Mouse (Mus musculus): Measurements from ENCODE around the gene Olfr548-ps1. TPM values are rescaled to one million over a fixed set of nuclear protein-coding genes. Genes with fewer than 3 reads are reported as not detected.

The Olfr548-ps1 gene
- polyA plus RNA-seq, 1 experiment from 2014 or later = not detected

GRCm38 (mm10) chr7:102517051-102517335, 23.7 kb upstream of the Olfr548-ps1 start:
- Histone ChIP-seq H3K4me2 (no peak overlapping the region), H3K9ac (no peak overlapping the region), H3K27ac (no peak overlapping the region), H3K36me3 (no peaks in the 10 kb centered on the region), H3K4me1 (peaks cover 10% of the 10 kb centered on the region), H3K4me3 (no peak overlapping the region), H3K27me3 (peaks cover 30% of the 10 kb centered on the region), H3K9me3 (no peaks in the 10 kb centered on the region)
- ATAC-seq (ENCODE audit: insufficient number of reproducible peaks, insufficient read depth, low FRiP score, low TSS enrichment, low read depth) = no peak
- WGBS = 77% methylated on average over 2 of the region's 2 CpGs

GRCm38 (mm10) chr7:102529052-102529451, 11.6 kb upstream of the Olfr548-ps1 start:
- Histone ChIP-seq H3K4me2 (no peak overlapping the region), H3K4me3 (no peak overlapping the region), H3K4me1 (no peaks in the 10 kb centered on the region), H3K9ac (no peak overlapping the region), H3K36me3 (no peaks in the 10 kb centered on the region), H3K9me3 (no peaks in the 10 kb centered on the region), H3K27ac (no peak overlapping the region), H3K27me3 (no peaks in the 10 kb centered on the region)
- 68% methylated on average over 1 of the region's 1 CpGs for WGBS
- no peak for ATAC-seq (ENCODE audit: insufficient number of reproducible peaks, insufficient read depth, low FRiP score, low TSS enrichment, low read depth)

- Histone ChIP-seq H3K9ac (no peak within 1 kb of the TSS), H3K4me2 (no peak within 1 kb of the TSS), H3K4me1 (no peaks in the 10 kb centered on the region), H3K27me3 (no peaks in the 10 kb centered on the region), H3K36me3 (no peaks in the 10 kb centered on the region), H3K27ac (no peak within 1 kb of the TSS), H3K4me3 (no peak within 1 kb of the TSS), H3K9me3 (no peaks in the 10 kb centered on the region)
- no peak for ATAC-seq (ENCODE audit: insufficient number of reproducible peaks, insufficient read depth, low FRiP score, low TSS enrichment, low read depth)
- WGBS = 75% methylated on average over 1 of the region's 1 CpGs
Observed at GRCm38 (mm10) chr7:102534449-102534848, 6.2 kb upstream of the Olfr548-ps1 start, which contains the start of gene Olfr547. Gene Olfr547, plus strand, starts transcription at chr7:102534749.

GRCm38 (mm10) chr7:102541251-102541650, 555 bp downstream of the Olfr548-ps1 start:
- no peak overlapping the region for H3K9ac ChIP-seq
- H3K4me2 ChIP-seq = no peak overlapping the region
- no peaks in the 10 kb centered on the region for H3K36me3 ChIP-seq
- WGBS = 62% methylated on average over 3 of the region's 3 CpGs
- H3K27me3 ChIP-seq = no peaks in the 10 kb centered on the region
- no peaks in the 10 kb centered on the region for H3K4me1 ChIP-seq
- H3K9me3 ChIP-seq = no peaks in the 10 kb centered on the region
- no peak overlapping the region for H3K27ac ChIP-seq
- no peak for ATAC-seq (ENCODE audit: insufficient number of reproducible peaks, insufficient read depth, low FRiP score, low TSS enrichment, low read depth)
- no peak overlapping the region for H3K4me3 ChIP-seq

GRCm38 (mm10) chr7:102549570-102549969, 8.9 kb downstream of the Olfr548-ps1 start, which contains the start of gene Olfr549:
Gene Olfr549, plus strand, starts transcription at chr7:102549870.
- WGBS = 88% methylated on average over 3 of the region's 3 CpGs
- Histone ChIP-seq H3K9me3 (no peaks in the 10 kb centered on the region), H3K36me3 (no peaks in the 10 kb centered on the region), H3K4me2 (no peak within 1 kb of the TSS), H3K4me3 (no peak within 1 kb of the TSS), H3K27ac (no peak within 1 kb of the TSS), H3K27me3 (no peaks in the 10 kb centered on the region), H3K4me1 (no peaks in the 10 kb centered on the region), H3K9ac (no peak within 1 kb of the TSS)
- no peak for ATAC-seq (ENCODE audit: insufficient number of reproducible peaks, insufficient read depth, low FRiP score, low TSS enrichment, low read depth)

GRCm38 (mm10) chr7:102553279-102553678, 12.6 kb downstream of the Olfr548-ps1 start:
- no peaks in the 10 kb centered on the region for H3K27me3 ChIP-seq
- H3K4me1 ChIP-seq = no peaks in the 10 kb centered on the region
- H3K4me2 ChIP-seq = no peak overlapping the region
- no peak overlapping the region for H3K4me3 ChIP-seq
- H3K9me3 ChIP-seq = no peaks in the 10 kb centered on the region
- H3K36me3 ChIP-seq = no peaks in the 10 kb centered on the region
- no peak for ATAC-seq (ENCODE audit: insufficient number of reproducible peaks, insufficient read depth, low FRiP score, low TSS enrichment, low read depth)
- H3K9ac ChIP-seq = no peak overlapping the region
- 75% methylated on average over 3 of the region's 3 CpGs for WGBS
- no peak overlapping the region for H3K27ac ChIP-seq

DNA sequence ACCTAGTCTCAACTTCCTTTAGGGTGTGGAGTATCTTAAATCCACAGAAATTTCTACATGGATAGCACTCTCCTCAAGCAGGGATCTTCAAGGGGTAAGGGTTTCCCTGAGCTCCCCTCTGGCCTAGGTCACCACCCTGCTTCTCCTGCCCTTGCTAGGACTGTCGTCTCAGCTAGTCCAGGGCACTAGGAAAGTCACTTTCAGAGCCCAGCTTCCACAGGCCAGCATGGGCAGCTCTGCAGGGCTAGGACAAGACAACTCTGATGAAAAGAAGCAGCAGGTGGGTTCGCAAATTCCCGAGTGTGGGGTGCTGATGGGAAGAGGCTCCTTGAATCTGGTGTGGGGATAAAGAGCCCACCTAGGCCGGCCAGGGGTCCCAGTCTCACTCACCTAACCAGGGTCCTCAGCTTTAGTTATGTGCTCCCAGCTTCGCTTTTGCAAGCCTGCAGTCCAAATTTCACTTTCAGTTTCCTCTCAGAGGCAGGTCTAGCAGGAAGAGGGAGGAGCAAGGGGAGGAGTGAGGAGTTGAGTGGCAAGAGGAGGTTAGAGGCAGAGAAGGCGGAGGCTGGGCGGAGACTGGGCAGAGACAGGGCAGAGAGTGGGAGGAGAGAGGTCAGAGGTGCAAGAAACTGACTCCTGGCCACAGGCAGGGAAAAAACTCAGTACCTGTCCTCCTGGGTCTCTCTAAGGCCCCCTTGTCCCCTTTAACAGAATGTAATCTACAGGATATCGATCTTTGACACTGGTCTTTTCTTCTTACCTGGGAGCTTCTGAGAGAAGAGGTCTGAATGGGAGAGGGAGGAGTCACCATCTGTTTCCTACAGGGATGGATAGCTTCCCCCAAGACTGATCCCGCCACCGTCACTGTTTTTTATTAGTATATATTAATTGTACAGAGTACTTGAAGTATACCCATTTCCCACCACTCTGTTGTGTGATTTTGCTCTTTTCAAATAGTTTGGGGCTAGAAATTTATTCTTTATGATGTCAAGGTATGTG, 24.6 kb downstream of the Olfr548-ps1 start, which contains the start of gene Trim21:
TSS of gene Trim21 (minus strand) at position 488 of the 999 bp plus-strand sequence.
- Histone ChIP-seq H3K4me2 (peak within 1 kb of the TSS; percentile 71), H3K27me3 (no peaks in the 10 kb centered on the region), H3K36me3 (no peaks in the 10 kb centered on the region), H3K27ac (no peak within 1 kb of the TSS), H3K9me3 (no peaks in the 10 kb centered on the region), H3K9ac (peak within 1 kb of the TSS; percentile 71), H3K4me3 (peak within 1 kb of the TSS; percentile 51), H3K4me1 (peaks cover 8% of the 10 kb centered on the region)
- ATAC-seq (ENCODE audit: insufficient number of reproducible peaks, insufficient read depth, low FRiP score, low TSS enrichment, low read depth) = peak; percentile 86; the same call in 1 of the 2 replicates
- WGBS = 18% methylated on average over 10 of the region's 10 CpGs

DNA sequence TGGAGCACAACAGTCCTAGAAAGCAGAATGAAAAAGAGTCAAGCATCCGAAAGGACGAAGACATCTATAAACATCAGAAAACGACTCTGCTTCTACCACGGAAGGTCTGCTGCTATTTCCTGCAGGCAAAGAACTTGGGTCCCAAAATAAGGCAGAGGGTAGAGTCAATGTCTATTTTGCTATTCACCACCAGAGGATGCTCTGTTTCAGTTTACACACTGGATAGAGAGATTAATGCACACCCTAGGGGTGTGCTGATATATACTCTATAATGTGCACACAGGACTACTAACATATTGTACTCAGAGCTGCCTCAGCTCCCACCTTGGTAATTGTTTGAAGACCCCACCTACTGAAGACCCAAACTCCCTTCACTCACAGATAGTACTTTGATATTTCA, 25.5 kb downstream of the Olfr548-ps1 start:
- no peaks in the 10 kb centered on the region for H3K36me3 ChIP-seq
- H3K9ac ChIP-seq = no peak overlapping the region
- 90% methylated on average over 4 of the region's 4 CpGs for WGBS
- H3K27ac ChIP-seq = no peak overlapping the region
- no peak for ATAC-seq (ENCODE audit: insufficient number of reproducible peaks, insufficient read depth, low FRiP score, low TSS enrichment, low read depth)
- H3K9me3 ChIP-seq = no peaks in the 10 kb centered on the region
- no peak overlapping the region for H3K4me2 ChIP-seq
- no peak overlapping the region for H3K4me3 ChIP-seq
- peaks cover 8% of the 10 kb centered on the region for H3K4me1 ChIP-seq
- no peaks in the 10 kb centered on the region for H3K27me3 ChIP-seq

- Histone ChIP-seq H3K4me2 (no peak within 1 kb of the TSS), H3K9me3 (no peaks in the 10 kb centered on the region), H3K36me3 (no peaks in the 10 kb centered on the region), H3K27ac (no peak within 1 kb of the TSS), H3K4me1 (no peaks in the 10 kb centered on the region), H3K9ac (no peak within 1 kb of the TSS), H3K4me3 (no peak within 1 kb of the TSS), H3K27me3 (no peaks in the 10 kb centered on the region)
- WGBS = 93% methylated on average over 8 of the region's 8 CpGs
- no peak for ATAC-seq (ENCODE audit: insufficient number of reproducible peaks, insufficient read depth, low FRiP score, low TSS enrichment, low read depth)
Observed at GRCm38 (mm10) chr7:102571142-102571541, 30.4 kb downstream of the Olfr548-ps1 start, which contains the start of gene Olfr550. Gene Olfr550, plus strand, starts transcription at chr7:102571442.

GRCm38 (mm10) chr7:102573174-102573830, 32.6 kb downstream of the Olfr548-ps1 start:
- ATAC-seq (ENCODE audit: insufficient number of reproducible peaks, insufficient read depth, low FRiP score, low TSS enrichment, low read depth) = no peak
- H3K4me1 ChIP-seq = no peaks in the 10 kb centered on the region
- H3K4me3 ChIP-seq = no peak overlapping the region
- WGBS = 77% methylated on average over 3 of the region's 3 CpGs
- no peak overlapping the region for H3K4me2 ChIP-seq
- H3K9me3 ChIP-seq = no peaks in the 10 kb centered on the region
- H3K27me3 ChIP-seq = no peaks in the 10 kb centered on the region
- no peaks in the 10 kb centered on the region for H3K36me3 ChIP-seq
- no peak overlapping the region for H3K9ac ChIP-seq
- H3K27ac ChIP-seq = no peak overlapping the region

GRCm38 (mm10) chr7:102575998-102576397, 35.3 kb downstream of the Olfr548-ps1 start:
- no peak overlapping the region for H3K4me3 ChIP-seq
- no peak overlapping the region for H3K27ac ChIP-seq
- no peaks in the 10 kb centered on the region for H3K27me3 ChIP-seq
- no peaks in the 10 kb centered on the region for H3K4me1 ChIP-seq
- no peaks in the 10 kb centered on the region for H3K9me3 ChIP-seq
- H3K9ac ChIP-seq = no peak overlapping the region
- H3K36me3 ChIP-seq = no peaks in the 10 kb centered on the region
- 64% methylated on average over 6 of the region's 6 CpGs for WGBS
- no peak for ATAC-seq (ENCODE audit: insufficient number of reproducible peaks, insufficient read depth, low FRiP score, low TSS enrichment, low read depth)
- no peak overlapping the region for H3K4me2 ChIP-seq
